Mouse (Mus musculus) heart, postnatal 4 days (tissue): ENCODE data around the gene Ifnlr1. TPM values are rescaled to one million over a fixed set of nuclear protein-coding genes. Genes with fewer than 3 reads are reported as not detected.
A peak's percentile ranks its signal among the peaks of the same experiment; 100 is the strongest.

ENCODE experiments used
- DNase-seq: peaks from one replicate; pipeline ENCODE4 v3.0.0; 2021
- total RNA-seq, 2 experiments: library from RNA; stranded (reverse); gene quantifications; 2 replicates each; pipeline ENCODE4 v1.2.3; 2021

Ifnlr1 gene
- total RNA-seq, 2 experiments from 2014 or later: 2.3 to 3.2 TPM

- DNase-seq: no peak
Measured at GRCm38 (mm10) chr4:135744726-135745448, 58.8 kb downstream of the Ifnlr1 start.

GRCm38 (mm10) chr4:135745613-135746012 lies 59.5 kb downstream of the Ifnlr1 start:
- DNase-seq: peak; percentile 61

- DNase-seq: no peak
Measured at GRCm38 (mm10) chr4:135750896-135751295, 64.8 kb downstream of the Ifnlr1 start.

GRCm38 (mm10) chr4:135752106-135752778 lies 66.2 kb downstream of the Ifnlr1 start:
- DNase-seq: no peak

- DNase-seq: no peak
Measured at GRCm38 (mm10) chr4:135752779-135753164, 66.7 kb downstream of the Ifnlr1 start.

Other genes with a start within 250 kb of the Ifnlr1 start
- gene Stpg1, start 191.5 kb upstream of the Ifnlr1 start, total RNA-seq: not detected
- 10 to 100 TPM; 19.3 to 19.6 TPM for gene Nipal3, start 191.2 kb upstream of the Ifnlr1 start, total RNA-seq
- 1 to 10 TPM; 1.0 to 1.2 TPM for gene Grhl3, start 112.7 kb upstream of the Ifnlr1 start, total RNA-seq
- under 1 TPM; 0.20 to 0.24 TPM for gene Il22ra1, start 41.9 kb downstream of the Ifnlr1 start, total RNA-seq
- gene Myom3, start 73.4 kb downstream of the Ifnlr1 start, total RNA-seq: 1 to 10 TPM in 1 of 2 experiments, under 1 TPM in 1; 0.76 to 1.1 TPM
- 10 to 100 TPM; 73.8 to 80.5 TPM for gene Srsf10, start 169.5 kb downstream of the Ifnlr1 start, total RNA-seq
- gene Pnrc2, start 187.6 kb downstream of the Ifnlr1 start, total RNA-seq: 10 to 100 TPM; 81.7 to 88.6 TPM
- under 1 TPM; 0.68 to 0.74 TPM for gene Cnr2, start 209.1 kb downstream of the Ifnlr1 start, total RNA-seq
- 10 to 100 TPM; 42.4 to 45.9 TPM for gene Fuca1, start 234.4 kb downstream of the Ifnlr1 start, total RNA-seq